Mouse (Mus musculus) megakaryocyte, adult 5-6 weeks (primary cell): ENCODE measurements around the gene Tmem239. TPM values are rescaled to one million over a fixed set of nuclear protein-coding genes. Genes with fewer than 3 reads are reported as not detected.

Experiments used
- ATAC-seq: 2 replicates; pipeline ENCODE4 v1.8.0; 2016; ENCODE audit warnings: mild to moderate bottlenecking, inconsistent platforms; ENCODE audit not compliant: poor library complexity, severe bottlenecking
- total RNA-seq, 2 experiments: library from RNA; stranded (forward) in 1 of 2; stranded (reverse) in 1 of 2; fragments of 153-499, 151-499 nt in 1 of 2; fragments of 221-1000, 200-1000 nt in 1 of 2; gene quantifications; 2 replicates each; pipeline versions ENCODE4 v1.2.3 to v1.2.4; 2015 to 2017

Gene Tmem239
- total RNA-seq, 2 experiments from 2014 or later: not detected

GRCm38 (mm10) chr2:130450434-130450796 lies 44.1 kb downstream of the Tmem239 start:
- ATAC-seq: peak; percentile 72

GRCm38 (mm10) chr2:130451086-130451726 lies 44.9 kb downstream of the Tmem239 start:
- ATAC-seq: no peak

GRCm38 (mm10) chr2:130451727-130452090 lies 45.4 kb downstream of the Tmem239 start:
- ATAC-seq: no peak

GRCm38 (mm10) chr2:130452266-130452665 lies 46.0 kb downstream of the Tmem239 start:
- no peak for ATAC-seq

- no peak for ATAC-seq
Measured at GRCm38 (mm10) chr2:130453421-130453820, 47.1 kb downstream of the Tmem239 start.

GRCm38 (mm10) chr2:130454748-130455370 lies 48.6 kb downstream of the Tmem239 start:
- no peak for ATAC-seq

Other genes with a start within 250 kb of the Tmem239 start
- gene Snrpb, start 227.1 kb upstream of the Tmem239 start, total RNA-seq (2015): 226 and 247 TPM in 2 replicates
- 154 and 191 TPM in 2 replicates for gene Snrpb, start 227.1 kb upstream of the Tmem239 start, total RNA-seq (2017)
- not detected in 2 replicates for gene Tmc2, start 211.3 kb upstream of the Tmem239 start, total RNA-seq (2015)
- not detected in 2 replicates for gene Tmc2, start 211.3 kb upstream of the Tmem239 start, total RNA-seq (2017)
- 104 and 111 TPM in 2 replicates for gene Nop56, start 132.0 kb upstream of the Tmem239 start, total RNA-seq (2015)
- 138 and 139 TPM in 2 replicates for gene Nop56, start 132.0 kb upstream of the Tmem239 start, total RNA-seq (2017)
- 132 and 136 TPM in 2 replicates for gene Idh3b, start 121.9 kb upstream of the Tmem239 start, total RNA-seq (2015)
- gene Idh3b, start 121.9 kb upstream of the Tmem239 start, total RNA-seq (2017): 85.6 and 92.9 TPM in 2 replicates
- gene Ebf4, start 111.3 kb upstream of the Tmem239 start, total RNA-seq (2015): not detected in 2 replicates
- not detected in 2 replicates for gene Ebf4, start 111.3 kb upstream of the Tmem239 start, total RNA-seq (2017)
- gene Cpxm1, start 8.9 kb upstream of the Tmem239 start, total RNA-seq (2015): 0.18 and 0.25 TPM in 2 replicates
- gene Cpxm1, start 8.9 kb upstream of the Tmem239 start, total RNA-seq (2017): 0.37 and 0.53 TPM in 2 replicates
- gene Gm28372, start 1.2 kb upstream of the Tmem239 start, total RNA-seq (2015): not detected in 2 replicates
- gene Gm28372, start 1.2 kb upstream of the Tmem239 start, total RNA-seq (2017): not detected in 2 replicates
- gene 1700020A23Rik, start 1.2 kb upstream of the Tmem239 start, total RNA-seq (2015): not detected in 2 replicates
- not detected in 2 replicates for gene 1700020A23Rik, start 1.2 kb upstream of the Tmem239 start, total RNA-seq (2017)
- 74.6 and 102 TPM in 2 replicates for gene Vps16, start 17.9 kb downstream of the Tmem239 start, total RNA-seq (2015)
- gene Vps16, start 17.9 kb downstream of the Tmem239 start, total RNA-seq (2017): 96.7 and 99.6 TPM in 2 replicates
- 6.1 and 6.7 TPM in 2 replicates for gene Pced1a, start 18.2 kb downstream of the Tmem239 start, total RNA-seq (2015)
- 12.2 and 14.1 TPM in 2 replicates for gene Pced1a, start 18.2 kb downstream of the Tmem239 start, total RNA-seq (2017)
- gene Ptpra, start 43.8 kb downstream of the Tmem239 start, total RNA-seq (2015): 59.3 and 60.3 TPM in 2 replicates
- gene Ptpra, start 43.8 kb downstream of the Tmem239 start, total RNA-seq (2017): 163 and 173 TPM in 2 replicates
- 39.5 and 42.2 TPM in 2 replicates for gene Mrps26, start 157.3 kb downstream of the Tmem239 start, total RNA-seq (2015)
- gene Mrps26, start 157.3 kb downstream of the Tmem239 start, total RNA-seq (2017): 34.3 and 35.4 TPM in 2 replicates
- gene Oxt, start 169.7 kb downstream of the Tmem239 start, total RNA-seq (2015): not detected in 2 replicates
- gene Oxt, start 169.7 kb downstream of the Tmem239 start, total RNA-seq (2017): not detected in 2 replicates
- not detected in 2 replicates for gene Avp, start 176.1 kb downstream of the Tmem239 start, total RNA-seq (2015)
- gene Avp, start 176.1 kb downstream of the Tmem239 start, total RNA-seq (2017): not detected in 2 replicates
- gene Fastkd5, start 223.5 kb downstream of the Tmem239 start, total RNA-seq (2015): 11.0 and 12.4 TPM in 2 replicates
- 11.9 and 12.4 TPM in 2 replicates for gene Fastkd5, start 223.5 kb downstream of the Tmem239 start, total RNA-seq (2017)
- 3.7 and 4.1 TPM in 2 replicates for gene Ubox5, start 223.6 kb downstream of the Tmem239 start, total RNA-seq (2015)
- 4.4 and 10.2 TPM in 2 replicates for gene Ubox5, start 223.6 kb downstream of the Tmem239 start, total RNA-seq (2017)
- gene Lzts3, start 236.3 kb downstream of the Tmem239 start, total RNA-seq (2015): 0.25 and 0.65 TPM in 2 replicates
- 0.24 and 0.37 TPM in 2 replicates for gene Lzts3, start 236.3 kb downstream of the Tmem239 start, total RNA-seq (2017)